Mouse (Mus musculus) T-helper 1 cell (primary cell): ENCODE data around the gene Dnah11.

Experiments
- in situ Hi-C: fragments of 300-600 bp; cut with MboI, MseI; formaldehyde crosslinking; loops from one replicate; pipeline ENCODE4 v1.15.1; 2025; ENCODE audit warnings: high pct_unique_total_duplicates

The Dnah11 gene

GRCm38 (mm10) chr12:118198386-118199093 lies at the start of gene Dnah11:
Gene Dnah11, minus strand, starts transcription at chr12:118199043.
- in situ Hi-C loops: loop anchor here (25.0 kb wide), 1 partner anchor 639 kb away; the partner anchor contains the start of gene Sp8

- in situ Hi-C loops: no loop called here
These were observed 22.3 kb upstream of the Dnah11 start for GRCm38 (mm10) chr12:118221182-118221581.

- in situ Hi-C loops: no loop called here
These were observed 21.2 kb upstream of the Dnah11 start for GRCm38 (mm10) chr12:118220062-118220461.

GRCm38 (mm10) chr12:118212163-118212562 lies 13.3 kb upstream of the Dnah11 start:
- in situ Hi-C loops: no loop called here

GRCm38 (mm10) chr12:118196583-118196982 lies 2.3 kb downstream of the Dnah11 start:
- in situ Hi-C loops: loop anchor here (25.0 kb wide), 1 partner anchor 641 kb away; the partner anchor contains the start of gene Sp8

- in situ Hi-C loops: loop anchor here (25.0 kb wide), 1 partner anchor 648 kb away; the partner anchor contains the start of gene Sp8
These were observed 9.3 kb downstream of the Dnah11 start for GRCm38 (mm10) chr12:118189535-118189934.

- in situ Hi-C loops: loop anchor here (25.0 kb wide), 1 partner anchor 650 kb away; the partner anchor contains the start of gene Sp8
These were observed 11.2 kb downstream of the Dnah11 start for GRCm38 (mm10) chr12:118187663-118188062.

- in situ Hi-C loops: loop anchor here (25.0 kb wide), 1 partner anchor 650 kb away; the partner anchor contains the start of gene Sp8
These were observed 11.9 kb downstream of the Dnah11 start for GRCm38 (mm10) chr12:118186881-118187489.

GRCm38 (mm10) chr12:118186120-118186880 lies 12.5 kb downstream of the Dnah11 start:
- in situ Hi-C loops: loop anchor here (25.0 kb wide), 1 partner anchor 651 kb away; the partner anchor contains the start of gene Sp8

- in situ Hi-C loops: loop anchor here (25.0 kb wide), 1 partner anchor 653 kb away; the partner anchor contains the start of gene Sp8
These were observed 14.1 kb downstream of the Dnah11 start for GRCm38 (mm10) chr12:118184731-118185130.

- in situ Hi-C loops: loop anchor here (25.0 kb wide), 1 partner anchor 660 kb away; the partner anchor contains the start of gene Sp8
These were observed 21.1 kb downstream of the Dnah11 start for GRCm38 (mm10) chr12:118177756-118178155.

- in situ Hi-C loops: no loop called here
These were observed 34.1 kb downstream of the Dnah11 start for GRCm38 (mm10) chr12:118164785-118165184.

GRCm38 (mm10) chr12:118156986-118157385 lies 41.9 kb downstream of the Dnah11 start:
- in situ Hi-C loops: no loop called here

- in situ Hi-C loops: no loop called here
These were observed 51.3 kb downstream of the Dnah11 start for GRCm38 (mm10) chr12:118147521-118148033.

GRCm38 (mm10) chr12:118128116-118128515 lies 70.7 kb downstream of the Dnah11 start:
- in situ Hi-C loops: no loop called here

- in situ Hi-C loops: loop anchor here (25.0 kb wide), 1 partner anchor 1493 kb away; no protein-coding TSS in a partner anchor
These were observed 79.2 kb downstream of the Dnah11 start for GRCm38 (mm10) chr12:118119668-118120067.

- in situ Hi-C loops: loop anchor here (25.0 kb wide), 1 partner anchor 1500 kb away; no protein-coding TSS in a partner anchor
These were observed 86.2 kb downstream of the Dnah11 start for GRCm38 (mm10) chr12:118112599-118112998.

GRCm38 (mm10) chr12:118111896-118112295 lies 86.9 kb downstream of the Dnah11 start:
- in situ Hi-C loops: loop anchor here (25.0 kb wide), 1 partner anchor 1500 kb away; no protein-coding TSS in a partner anchor

GRCm38 (mm10) chr12:118107719-118108118 lies 91.1 kb downstream of the Dnah11 start:
- in situ Hi-C loops: loop anchor here (25.0 kb wide), 1 partner anchor 1505 kb away; no protein-coding TSS in a partner anchor

- in situ Hi-C loops: loop anchor here (25.0 kb wide), 1 partner anchor 1508 kb away; no protein-coding TSS in a partner anchor
These were observed 94.3 kb downstream of the Dnah11 start for GRCm38 (mm10) chr12:118104520-118104919.

GRCm38 (mm10) chr12:118099694-118100093 lies 99.1 kb downstream of the Dnah11 start:
- in situ Hi-C loops: loop anchor here (25.0 kb wide), 1 partner anchor 1513 kb away; no protein-coding TSS in a partner anchor
